Mouse (Mus musculus): Measurements from ENCODE around the gene Myo1f.

The Myo1f gene

DNA sequence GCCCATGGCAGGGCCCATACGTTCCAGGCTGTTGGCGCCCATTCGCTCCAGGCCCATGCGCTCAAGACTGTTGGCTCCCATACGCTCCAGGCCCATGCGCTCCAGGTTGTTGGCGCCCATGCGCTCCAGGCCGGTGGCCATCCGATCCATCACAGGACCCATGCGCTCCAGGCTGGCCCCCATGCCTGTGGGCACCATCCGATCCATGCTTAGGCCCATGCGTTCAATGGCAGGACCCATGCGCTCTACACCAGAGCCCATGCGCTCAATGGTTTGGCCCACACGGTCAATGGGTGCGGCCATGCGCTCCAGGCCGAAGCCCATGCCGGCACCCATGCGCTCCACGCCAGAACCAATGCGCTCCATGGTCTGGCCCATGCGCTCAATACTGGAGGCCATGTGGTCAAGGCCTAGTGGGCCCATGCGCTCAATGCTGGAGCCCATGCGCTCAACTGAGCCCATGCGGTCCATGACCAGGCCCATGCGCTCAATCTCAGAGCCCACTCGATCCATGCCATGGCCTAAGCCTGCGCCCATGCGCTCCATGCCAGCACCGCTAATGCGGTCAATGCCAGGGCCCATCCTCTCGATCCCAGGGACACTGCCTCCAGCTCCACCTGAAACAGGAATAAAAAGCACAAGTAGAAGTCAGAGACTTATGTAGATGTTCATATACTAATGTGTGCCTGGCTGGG, 94.4 kb downstream of the Myo1f start:
- DNase-seq (ENCODE audit: low spot score): no peak

Data from ovary, postnatal 36 days (tissue).